Mouse (Mus musculus): ENCODE results near the gene F830045P16Rik. TPM values are rescaled to one million over a fixed set of nuclear protein-coding genes. Genes with fewer than 3 reads are reported as not detected.
A peak's percentile ranks its signal among the peaks of the same experiment; 100 is the strongest.

F830045P16Rik gene
- total and polyA plus RNA-seq, 2 experiments from 2014 or later: not detected

DNA sequence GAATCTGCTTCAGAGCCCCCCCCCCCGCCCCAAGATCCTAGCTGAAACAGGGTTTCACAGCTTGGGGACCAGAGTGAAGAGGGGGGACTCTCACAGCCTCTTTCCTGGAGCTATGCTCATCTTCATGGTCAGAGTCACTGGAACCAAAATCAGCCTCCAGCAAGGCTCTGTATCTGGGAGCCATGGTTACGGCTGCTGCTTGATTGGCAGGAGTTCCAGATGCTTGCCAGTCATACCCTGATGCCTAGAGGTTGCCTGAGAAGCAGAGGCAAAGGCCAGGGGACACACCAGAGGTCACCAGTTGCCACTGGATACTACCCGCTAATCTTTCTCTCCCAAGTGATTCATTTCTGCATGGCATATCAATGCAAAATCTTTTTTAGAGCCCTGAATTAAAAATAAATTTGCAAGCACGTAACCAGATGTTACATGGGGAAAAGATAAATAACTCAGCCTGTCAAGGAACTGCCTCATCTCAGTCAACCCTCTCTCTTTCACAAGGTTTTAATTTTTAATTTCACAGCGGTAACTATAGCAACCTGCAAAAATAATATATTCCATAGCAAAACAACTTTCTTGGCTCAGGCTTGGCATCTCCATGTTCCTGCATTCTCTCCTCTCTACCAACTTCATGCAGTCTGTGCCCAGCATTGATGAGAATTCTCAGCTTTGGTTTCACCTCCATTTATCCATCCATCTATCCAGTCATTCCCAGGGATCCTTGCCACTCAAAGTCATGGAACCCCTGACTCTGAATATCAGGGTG lies 27.7 kb upstream of the F830045P16Rik start:
- TF ChIP-seq CTCF (IDR thresholded peaks at IDR 0.05; ENCODE audit: low read depth): no peak
- no peak overlapping the region for H3K4me3 ChIP-seq (ENCODE audit: low read length)
- H3K36me3 ChIP-seq (ENCODE audit: insufficient read depth, low read length): no peaks in the 10 kb centered on the region
- 0 out of 2 replicates have a peak overlapping the region, but pooled peaks have one; percentile 20 for H3K27ac ChIP-seq
- H3K4me2 ChIP-seq (ENCODE audit: low read depth, low read length): no peak overlapping the region
- ATAC-seq: peak; percentile 59
- peak; percentile 23 for DNase-seq (ENCODE audit: low spot score)
- WGBS: 53% methylated on average over 5 of the region's 5 CpGs
- H3K4me1 ChIP-seq (ENCODE audit: insufficient read depth, low read length): peaks cover 10% of the 10 kb centered on the region; the same call in 1 of the 2 replicates
- no peaks in the 10 kb centered on the region for H3K9me3 ChIP-seq (ENCODE audit: low read length)
- H3K27me3 ChIP-seq (ENCODE audit: insufficient read depth, low read length): no peaks in the 10 kb centered on the region
- no peak overlapping the region for H3K9ac ChIP-seq (replicated peaks; ENCODE audit: low read length)

DNA sequence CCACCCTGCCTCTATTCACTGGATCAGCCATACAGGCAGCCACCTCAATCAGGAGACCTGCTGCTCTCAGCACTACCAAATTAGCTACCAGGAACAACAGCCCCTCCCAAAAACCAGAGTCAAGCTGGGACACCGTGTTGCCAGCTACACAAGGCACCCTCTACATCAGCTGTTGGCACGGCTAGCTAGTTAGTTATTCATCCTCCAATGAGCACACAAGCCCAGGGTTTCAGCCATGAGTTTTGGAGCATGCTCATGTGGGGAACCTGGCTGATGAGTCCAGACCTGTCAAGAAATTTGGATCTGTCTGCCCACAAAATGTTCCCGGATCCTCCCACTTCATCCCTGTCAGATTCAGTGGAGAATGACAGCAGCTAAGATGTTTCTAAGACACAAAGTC lies 25.4 kb upstream of the F830045P16Rik start:
- peaks cover 10% of the 10 kb centered on the region; the same call in 1 of the 2 replicates for H3K4me1 ChIP-seq (ENCODE audit: insufficient read depth, low read length)
- no peak for DNase-seq (ENCODE audit: low spot score)
- H3K27ac ChIP-seq: no peak overlapping the region
- H3K4me2 ChIP-seq (ENCODE audit: low read depth, low read length): no peak overlapping the region
- ATAC-seq: no peak
- TF ChIP-seq CTCF (IDR thresholded peaks at IDR 0.05; ENCODE audit: low read depth): no peak
- H3K9ac ChIP-seq (replicated peaks; ENCODE audit: low read length): no peak overlapping the region
- no peaks in the 10 kb centered on the region for H3K27me3 ChIP-seq (ENCODE audit: insufficient read depth, low read length)
- no peaks in the 10 kb centered on the region for H3K36me3 ChIP-seq (ENCODE audit: insufficient read depth, low read length)
- no peak overlapping the region for H3K4me3 ChIP-seq (ENCODE audit: low read length)
- 51% methylated on average over 3 of the region's 3 CpGs for WGBS
- no peaks in the 10 kb centered on the region for H3K9me3 ChIP-seq (ENCODE audit: low read length)

DNA sequence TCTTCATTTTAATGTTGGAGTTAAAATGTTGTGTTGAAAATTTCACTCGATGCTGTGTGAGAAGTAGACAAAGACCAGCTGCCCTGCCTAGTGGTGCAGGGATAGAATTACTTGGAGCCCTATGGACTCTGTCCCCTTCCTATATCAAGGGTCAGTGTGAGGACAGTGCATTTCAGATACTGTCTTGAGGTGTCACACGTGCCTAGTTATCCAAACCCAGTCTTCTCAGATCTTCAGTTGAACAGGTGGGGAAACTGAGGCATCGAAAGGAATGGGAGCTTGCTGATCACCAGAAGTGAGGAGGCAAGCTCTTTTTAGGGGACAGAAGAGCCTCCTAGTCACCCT lies 22.4 kb upstream of the F830045P16Rik start:
- no peaks in the 10 kb centered on the region for H3K9me3 ChIP-seq (ENCODE audit: low read length)
- peaks cover 10% of the 10 kb centered on the region; the same call in 1 of the 2 replicates for H3K4me1 ChIP-seq (ENCODE audit: insufficient read depth, low read length)
- H3K4me2 ChIP-seq (ENCODE audit: low read depth, low read length): no peak overlapping the region
- no peak overlapping the region for H3K27ac ChIP-seq
- ATAC-seq (no peak), DNase-seq (ENCODE audit: low spot score) (no peak)
- no peak for TF ChIP-seq CTCF (IDR thresholded peaks at IDR 0.05; ENCODE audit: low read depth)
- no peaks in the 10 kb centered on the region for H3K27me3 ChIP-seq (ENCODE audit: insufficient read depth, low read length)
- no peak overlapping the region for H3K9ac ChIP-seq (replicated peaks; ENCODE audit: low read length)
- H3K4me3 ChIP-seq (ENCODE audit: low read length): no peak overlapping the region
- H3K36me3 ChIP-seq (ENCODE audit: insufficient read depth, low read length): no peaks in the 10 kb centered on the region
- WGBS: 77% methylated on average over 3 of the region's 3 CpGs

DNA sequence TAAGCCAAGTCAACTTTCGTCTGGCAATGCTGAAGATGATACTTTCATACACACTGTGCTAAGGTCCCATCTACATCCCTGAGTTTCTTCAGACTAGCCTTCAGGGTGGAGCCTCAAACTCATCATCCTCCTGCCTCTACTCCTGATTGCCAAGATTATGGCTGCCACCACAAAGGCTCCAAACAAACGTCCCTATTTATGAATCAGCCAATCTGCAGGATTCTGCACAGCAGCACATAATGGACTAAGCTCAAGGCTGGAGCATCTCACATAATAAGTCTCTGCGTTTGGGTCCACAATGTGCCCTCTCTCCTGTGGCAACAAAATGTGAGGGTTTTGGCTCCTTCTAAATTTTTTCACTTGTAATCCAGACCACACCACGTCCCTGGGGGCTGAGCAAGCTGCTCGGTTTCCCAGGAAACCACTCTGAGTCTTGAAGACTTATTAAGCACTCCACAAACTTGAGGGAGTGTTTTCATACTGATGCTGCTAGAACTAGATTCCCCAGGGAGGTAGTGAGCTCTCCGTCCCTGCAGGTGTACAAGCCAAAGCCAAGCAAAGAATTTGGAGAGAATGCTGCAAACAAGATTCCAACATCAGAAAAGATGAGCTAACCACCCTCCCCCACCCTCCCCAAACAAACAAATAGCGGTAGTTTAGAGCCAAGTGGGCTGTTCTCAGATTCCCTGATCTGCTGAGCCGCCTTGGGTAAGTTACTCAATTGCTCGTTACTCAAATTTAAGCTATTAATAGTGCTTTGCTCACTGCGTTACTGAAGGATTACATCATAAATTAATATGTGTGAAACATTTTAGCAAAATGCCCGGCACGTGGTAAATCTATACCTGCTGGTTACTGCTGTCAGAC lies 21.8 kb upstream of the F830045P16Rik start:
- Histone ChIP-seq H3K4me3 (ENCODE audit: low read length) (no peak overlapping the region), H3K27ac (no peak overlapping the region), H3K9ac (replicated peaks; ENCODE audit: low read length) (no peak overlapping the region), H3K9me3 (ENCODE audit: low read length) (no peaks in the 10 kb centered on the region), H3K4me2 (ENCODE audit: low read depth, low read length) (no peak overlapping the region), H3K4me1 (ENCODE audit: insufficient read depth, low read length) (peaks cover 5% of the 10 kb centered on the region; the same call in 1 of the 2 replicates), H3K36me3 (ENCODE audit: insufficient read depth, low read length) (no peaks in the 10 kb centered on the region), H3K27me3 (ENCODE audit: insufficient read depth, low read length) (no peaks in the 10 kb centered on the region)
- TF ChIP-seq CTCF (IDR thresholded peaks at IDR 0.05; ENCODE audit: low read depth): no peak
- peak; percentile 30; the same call in 1 of the 2 replicates for ATAC-seq
- WGBS: 47% methylated on average over 12 of the region's 12 CpGs
- DNase-seq (ENCODE audit: low spot score): peak; percentile 53

DNA sequence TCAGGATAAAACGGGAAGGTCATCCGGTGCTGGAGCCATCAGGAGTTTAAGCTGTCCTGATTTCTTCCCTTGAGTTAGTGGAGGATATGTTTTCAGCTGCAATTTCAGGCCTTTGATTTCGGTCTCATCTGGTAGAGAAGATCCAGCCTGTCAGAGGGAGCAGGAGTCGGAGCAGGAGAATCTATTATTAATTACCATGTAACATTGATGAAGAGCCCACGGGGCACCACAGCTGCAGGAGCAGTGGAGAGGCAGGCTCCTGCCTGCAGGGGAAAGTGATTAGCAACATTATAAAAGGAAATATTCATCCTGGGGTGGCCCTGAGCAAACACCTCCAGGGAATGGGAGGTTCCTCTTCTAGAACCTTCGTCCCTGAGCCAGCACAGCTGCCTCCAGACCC lies 19.7 kb upstream of the F830045P16Rik start:
- H3K4me2 ChIP-seq (ENCODE audit: low read depth, low read length): no peak overlapping the region
- no peaks in the 10 kb centered on the region for H3K27me3 ChIP-seq (ENCODE audit: insufficient read depth, low read length)
- no peak overlapping the region for H3K27ac ChIP-seq
- no peaks in the 10 kb centered on the region for H3K36me3 ChIP-seq (ENCODE audit: insufficient read depth, low read length)
- H3K9me3 ChIP-seq (ENCODE audit: low read length): no peaks in the 10 kb centered on the region
- ATAC-seq (no peak), DNase-seq (ENCODE audit: low spot score) (no peak)
- no peaks in the 10 kb centered on the region for H3K4me1 ChIP-seq (ENCODE audit: insufficient read depth, low read length)
- no peak for TF ChIP-seq CTCF (IDR thresholded peaks at IDR 0.05; ENCODE audit: low read depth)
- H3K4me3 ChIP-seq (ENCODE audit: low read length): no peak overlapping the region
- no peak overlapping the region for H3K9ac ChIP-seq (replicated peaks; ENCODE audit: low read length)
- WGBS: 66% methylated on average over 6 of the region's 6 CpGs

DNA sequence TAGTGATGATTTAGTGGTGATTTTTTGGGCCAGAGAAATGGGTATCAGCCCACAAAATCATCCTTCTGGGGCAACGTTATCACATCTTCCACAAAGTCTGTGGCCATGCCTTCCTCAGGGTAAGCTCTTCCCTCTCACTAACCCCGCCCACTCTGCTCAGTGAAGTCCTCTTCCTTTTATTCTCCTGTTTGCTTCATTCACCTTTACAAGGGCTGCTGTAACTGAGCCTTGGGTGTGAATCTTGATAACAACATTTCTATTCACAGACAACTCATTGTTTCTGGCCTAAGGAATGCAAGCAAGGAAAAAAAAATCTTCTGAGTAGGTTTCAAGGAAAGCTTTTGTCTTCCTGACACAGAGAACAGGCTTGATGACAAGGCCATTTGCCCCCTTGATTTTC lies 14.4 kb upstream of the F830045P16Rik start:
- Histone ChIP-seq H3K4me3 (ENCODE audit: low read length) (no peak overlapping the region), H3K27me3 (ENCODE audit: insufficient read depth, low read length) (no peaks in the 10 kb centered on the region), H3K36me3 (ENCODE audit: insufficient read depth, low read length) (no peaks in the 10 kb centered on the region), H3K4me2 (ENCODE audit: low read depth, low read length) (no peak overlapping the region), H3K9me3 (ENCODE audit: low read length) (no peaks in the 10 kb centered on the region), H3K27ac (no peak overlapping the region), H3K4me1 (ENCODE audit: insufficient read depth, low read length) (0 out of 2 replicates have a peak, but pooled peaks cover 3% of the 10 kb centered on the region), H3K9ac (replicated peaks; ENCODE audit: low read length) (no peak overlapping the region)
- ATAC-seq: no peak
- DNase-seq (ENCODE audit: low spot score): no peak
- TF ChIP-seq CTCF (IDR thresholded peaks at IDR 0.05; ENCODE audit: low read depth): no peak
- WGBS: 62% methylated on average over 2 of the region's 2 CpGs
